Mouse (Mus musculus): ENCODE measurements around the gene Calm5. TPM values are rescaled to one million over a fixed set of nuclear protein-coding genes. Genes with fewer than 3 reads are reported as not detected.
A peak's percentile ranks its signal among the peaks of the same experiment; 100 is the strongest.

The Calm5 gene
- polyA plus RNA-seq, 1 experiment, result not detected

- WGBS, result 53% methylated on average over 8 of the region's 8 CpGs
- Histone ChIP-seq H3K27me3 (ENCODE audit: control insufficient read depth, insufficient read depth, low read length) (no peaks in the 10 kb centered on the region), H3K36me3 (ENCODE audit: control insufficient read depth, insufficient read depth, low read length) (no peaks in the 10 kb centered on the region), H3K4me1 (ENCODE audit: control insufficient read depth, insufficient read depth, insufficient read length, low read length) (peaks cover 18% of the 10 kb centered on the region), H3K4me3 (ENCODE audit: low read depth, low read length) (no peak overlapping the region), H3K27ac (ENCODE audit: insufficient read depth, low read depth, low read length) (peak overlapping the region; percentile 65)
- TF ChIP-seq CTCF (IDR thresholded peaks at IDR 0.05; ENCODE audit: extremely low read depth, insufficient read length, insufficient replicate concordance, low read depth, low read length), result no peak
- no peak for TF ChIP-seq POLR2A (IDR thresholded peaks at IDR 0.05; ENCODE audit: low read depth, low read length)
Observed at GRCm38 (mm10) chr13:3866355-3867052, 12.5 kb downstream of the Calm5 start.

- Histone ChIP-seq H3K27ac (ENCODE audit: insufficient read depth, low read depth, low read length) (no peak overlapping the region), H3K4me3 (ENCODE audit: low read depth, low read length) (no peak overlapping the region), H3K36me3 (ENCODE audit: control insufficient read depth, insufficient read depth, low read length) (no peaks in the 10 kb centered on the region), H3K27me3 (ENCODE audit: control insufficient read depth, insufficient read depth, low read length) (no peaks in the 10 kb centered on the region), H3K4me1 (ENCODE audit: control insufficient read depth, insufficient read depth, insufficient read length, low read length) (peaks cover 18% of the 10 kb centered on the region)
- TF ChIP-seq CTCF (IDR thresholded peaks at IDR 0.05; ENCODE audit: extremely low read depth, insufficient read length, insufficient replicate concordance, low read depth, low read length) (no peak), POLR2A (IDR thresholded peaks at IDR 0.05; ENCODE audit: low read depth, low read length) (no peak)
- WGBS, result 38% methylated on average over 6 of the region's 6 CpGs
Observed at GRCm38 (mm10) chr13:3867158-3867557, 13.2 kb downstream of the Calm5 start.

- H3K27me3 ChIP-seq (ENCODE audit: control insufficient read depth, insufficient read depth, low read length), result no peaks in the 10 kb centered on the region
Observed at GRCm38 (mm10) chr13:3869901-3870300, 15.9 kb downstream of the Calm5 start.

GRCm38 (mm10) chr13:3872832-3873231, 18.9 kb downstream of the Calm5 start:
- H3K4me1 ChIP-seq (ENCODE audit: control insufficient read depth, insufficient read depth, insufficient read length, low read length), result no peaks in the 10 kb centered on the region
- no peaks in the 10 kb centered on the region for H3K36me3 ChIP-seq (ENCODE audit: control insufficient read depth, insufficient read depth, low read length)
- TF ChIP-seq CTCF (IDR thresholded peaks at IDR 0.05; ENCODE audit: extremely low read depth, insufficient read length, insufficient replicate concordance, low read depth, low read length) (no peak), POLR2A (IDR thresholded peaks at IDR 0.05; ENCODE audit: low read depth, low read length) (no peak)
- no peak overlapping the region for H3K4me3 ChIP-seq (ENCODE audit: low read depth, low read length)
- H3K27me3 ChIP-seq (ENCODE audit: control insufficient read depth, insufficient read depth, low read length), result no peaks in the 10 kb centered on the region
- 88% methylated on average over 4 of the region's 4 CpGs for WGBS
- H3K27ac ChIP-seq (ENCODE audit: insufficient read depth, low read depth, low read length), result no peak overlapping the region

More at GRCm38 (mm10) chr13:3869901-3870300, 15.9 kb downstream of the Calm5 start:
- no peak overlapping the region for H3K27ac ChIP-seq (ENCODE audit: insufficient read depth, low read depth, low read length)
- H3K4me1 ChIP-seq (ENCODE audit: control insufficient read depth, insufficient read depth, insufficient read length, low read length), result peaks cover 13% of the 10 kb centered on the region
- TF ChIP-seq CTCF (IDR thresholded peaks at IDR 0.05; ENCODE audit: extremely low read depth, insufficient read length, insufficient replicate concordance, low read depth, low read length) (no peak), POLR2A (IDR thresholded peaks at IDR 0.05; ENCODE audit: low read depth, low read length) (no peak)
- H3K36me3 ChIP-seq (ENCODE audit: control insufficient read depth, insufficient read depth, low read length), result no peaks in the 10 kb centered on the region
- no peak overlapping the region for H3K4me3 ChIP-seq (ENCODE audit: low read depth, low read length)

- 81% methylated on average over 6 of the region's 6 CpGs for WGBS
- H3K4me3 ChIP-seq (ENCODE audit: low read depth, low read length), result no peak overlapping the region
- peaks cover 1% of the 10 kb centered on the region for H3K36me3 ChIP-seq (ENCODE audit: control insufficient read depth, insufficient read depth, low read length)
- H3K27me3 ChIP-seq (ENCODE audit: control insufficient read depth, insufficient read depth, low read length), result no peaks in the 10 kb centered on the region
- no peak overlapping the region for H3K27ac ChIP-seq (ENCODE audit: insufficient read depth, low read depth, low read length)
- no peaks in the 10 kb centered on the region for H3K4me1 ChIP-seq (ENCODE audit: control insufficient read depth, insufficient read depth, insufficient read length, low read length)
- no peak for TF ChIP-seq POLR2A (IDR thresholded peaks at IDR 0.05; ENCODE audit: low read depth, low read length)
- no peak for TF ChIP-seq CTCF (IDR thresholded peaks at IDR 0.05; ENCODE audit: extremely low read depth, insufficient read length, insufficient replicate concordance, low read depth, low read length)
Observed at GRCm38 (mm10) chr13:3876448-3876847, 22.5 kb downstream of the Calm5 start.

- Histone ChIP-seq H3K27me3 (ENCODE audit: control insufficient read depth, insufficient read depth, low read length) (no peaks in the 10 kb centered on the region), H3K4me1 (ENCODE audit: control insufficient read depth, insufficient read depth, insufficient read length, low read length) (no peaks in the 10 kb centered on the region), H3K27ac (ENCODE audit: insufficient read depth, low read depth, low read length) (no peak overlapping the region), H3K4me3 (ENCODE audit: low read depth, low read length) (no peak overlapping the region), H3K36me3 (ENCODE audit: control insufficient read depth, insufficient read depth, low read length) (peaks cover 8% of the 10 kb centered on the region)
- no peak for TF ChIP-seq POLR2A (IDR thresholded peaks at IDR 0.05; ENCODE audit: low read depth, low read length)
- no peak for TF ChIP-seq CTCF (IDR thresholded peaks at IDR 0.05; ENCODE audit: extremely low read depth, insufficient read length, insufficient replicate concordance, low read depth, low read length)
- 78% methylated on average over 6 of the region's 6 CpGs for WGBS
Observed at GRCm38 (mm10) chr13:3877185-3877584, 23.2 kb downstream of the Calm5 start.

GRCm38 (mm10) chr13:3877679-3878220, 23.8 kb downstream of the Calm5 start:
- H3K36me3 ChIP-seq (ENCODE audit: control insufficient read depth, insufficient read depth, low read length), result peaks cover 8% of the 10 kb centered on the region
- no peaks in the 10 kb centered on the region for H3K27me3 ChIP-seq (ENCODE audit: control insufficient read depth, insufficient read depth, low read length)
- H3K4me1 ChIP-seq (ENCODE audit: control insufficient read depth, insufficient read depth, insufficient read length, low read length), result no peaks in the 10 kb centered on the region
- TF ChIP-seq CTCF (IDR thresholded peaks at IDR 0.05; ENCODE audit: extremely low read depth, insufficient read length, insufficient replicate concordance, low read depth, low read length), result no peak
- no peak for TF ChIP-seq POLR2A (IDR thresholded peaks at IDR 0.05; ENCODE audit: low read depth, low read length)
- WGBS, result 82% methylated on average over 4 of the region's 4 CpGs
- H3K27ac ChIP-seq (ENCODE audit: insufficient read depth, low read depth, low read length), result no peak overlapping the region
- no peak overlapping the region for H3K4me3 ChIP-seq (ENCODE audit: low read depth, low read length)
